8 mouse cellular contexts compared by ENCODE assay signal in the genomic region with DNA sequence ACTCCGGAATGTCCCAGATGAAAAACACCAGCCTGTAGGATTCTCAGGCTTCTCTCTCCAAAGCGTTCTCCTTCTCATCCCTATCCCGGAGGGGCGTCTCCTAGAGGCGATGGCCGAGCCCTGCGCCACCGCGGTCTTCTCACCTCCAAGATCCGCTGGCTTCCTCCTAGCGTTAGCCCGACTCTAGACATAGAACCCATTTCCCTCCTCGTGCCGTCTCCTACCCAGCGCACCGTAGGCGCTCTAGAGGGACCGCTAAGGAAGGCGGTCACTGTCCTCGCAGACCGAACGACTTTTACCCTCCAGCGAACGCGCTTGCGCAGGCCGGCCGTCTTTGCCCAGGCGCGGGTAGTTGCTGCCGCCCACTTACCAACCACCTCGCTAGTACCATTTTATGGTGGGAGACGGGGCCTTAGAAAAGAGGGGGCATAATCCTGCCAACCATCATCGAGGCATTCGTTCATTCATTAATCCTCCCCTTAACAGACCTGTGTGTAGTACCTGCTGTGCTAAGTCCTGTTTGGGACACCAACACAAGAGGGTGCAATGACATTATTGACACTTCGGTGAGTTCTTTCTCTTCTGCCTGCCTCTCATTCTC. TPM values are rescaled to one million over a fixed set of nuclear protein-coding genes. Genes with fewer than 3 reads are reported as not detected.
A peak's percentile ranks its signal among the peaks of the same experiment; 100 is the strongest.
DNase-seq lines count a peak whose midpoint lies in the region; ATAC-seq and TF ChIP-seq lines count a peak whose summit lies in the region.

TSS of gene Slc13a5 (minus strand) at position 263 of the 601 bp plus-strand sequence.

- H3K4me2 ChIP-seq in hindbrain, embryonic 13.5 days = peak within 1 kb of the TSS; percentile 78
- peak within 1 kb of the TSS; percentile 66 for H3K4me2 ChIP-seq in limb, embryonic 14.5 days (replicated peaks; ENCODE audit: low read depth, low read length, severe bottlenecking)
- peak within 1 kb of the TSS; percentile 76 for H3K4me2 ChIP-seq in stomach, embryonic 15.5 days

- no peaks in the 10 kb centered on the region for H3K9me3 ChIP-seq in hindbrain, embryonic 13.5 days
- H3K9me3 ChIP-seq in limb, embryonic 14.5 days (ENCODE audit: control insufficient read depth, low read length) = no peaks in the 10 kb centered on the region
- H3K9me3 ChIP-seq in stomach, embryonic 15.5 days = no peaks in the 10 kb centered on the region

- H3K4me1 ChIP-seq in hindbrain, embryonic 13.5 days (replicated peaks) = peaks cover 21% of the 10 kb centered on the region
- H3K4me1 ChIP-seq in limb, embryonic 14.5 days (ENCODE audit: control insufficient read depth, insufficient read depth, low read length) = peaks cover 4% of the 10 kb centered on the region; the same call in 1 of the 2 replicates
- H3K4me1 ChIP-seq in stomach, embryonic 15.5 days = peaks cover 20% of the 10 kb centered on the region; the same call in 1 of the 2 replicates

- H3K36me3 ChIP-seq in hindbrain, embryonic 13.5 days = no peaks in the 10 kb centered on the region
- H3K36me3 ChIP-seq in limb, embryonic 14.5 days (ENCODE audit: control insufficient read depth, insufficient read depth, low read length) = no peaks in the 10 kb centered on the region
- no peaks in the 10 kb centered on the region for H3K36me3 ChIP-seq in stomach, embryonic 15.5 days

- H3K27ac ChIP-seq in hindbrain, embryonic 13.5 days = no peak within 1 kb of the TSS
- H3K27ac ChIP-seq in limb, embryonic 14.5 days (replicated peaks; ENCODE audit: low read depth, low read length) = no peak within 1 kb of the TSS
- H3K27ac ChIP-seq in stomach, embryonic 15.5 days = no peak within 1 kb of the TSS

- under 1% methylated on average over 36 of the region's 36 CpGs for WGBS in hindbrain, embryonic 13.5 days
- WGBS in limb, embryonic 14.5 days = 3% methylated on average over 36 of the region's 36 CpGs
- WGBS in stomach, embryonic 15.5 days = 4% methylated on average over 36 of the region's 36 CpGs

- peak within 1 kb of the TSS; percentile 70 for H3K9ac ChIP-seq in hindbrain, embryonic 13.5 days
- H3K9ac ChIP-seq in limb, embryonic 14.5 days (ENCODE audit: low read depth, low read length, severe bottlenecking) = peak within 1 kb of the TSS; percentile 38
- H3K9ac ChIP-seq in stomach, embryonic 15.5 days = peak within 1 kb of the TSS; percentile 1; the same call in 1 of the 2 replicates

- DNase-seq in adrenal gland, adult 18-20 months (ENCODE audit: low spot score in 2 of 2) = peak; percentile 5 to 22
- no peak for DNase-seq in adrenal gland, adult (ENCODE audit: inconsistent age in 2 of 2, low spot score in 1 of 2)
- DNase-seq in retina, embryonic 14.5 days (ENCODE audit: low spot score) = peak; percentile 66
- no peak for DNase-seq in retina, postnatal 1 day
- no peak for DNase-seq in limb, embryonic 14.5 days (ENCODE audit: low spot score)
- no peak for DNase-seq in right cerebral cortex, postnatal 25 days

- TF ChIP-seq POLR2A in limb, embryonic 14.5 days (IDR thresholded peaks at IDR 0.05; ENCODE audit: borderline replicate concordance, extremely low read depth, insufficient read depth, insufficient read length) = no peak

- peak within 1 kb of the TSS; percentile 46 for H3K4me3 ChIP-seq in hindbrain, embryonic 13.5 days
- H3K4me3 ChIP-seq in limb, embryonic 14.5 days (replicated peaks; ENCODE audit: low read length) = peak within 1 kb of the TSS; percentile 37
- H3K4me3 ChIP-seq in stomach, embryonic 15.5 days (replicated peaks) = peak within 1 kb of the TSS; percentile 42

- peak; percentile 64 for ATAC-seq in hindbrain, embryonic 13.5 days (ENCODE audit: low FRiP score)
- ATAC-seq in limb, embryonic 14.5 days (ENCODE audit: low FRiP score, low read depth) = peak; percentile 26; the same call in 1 of the 2 replicates
- no peak for ATAC-seq in stomach, embryonic 15.5 days (ENCODE audit: insufficient read depth, low FRiP score, low read depth)

- peaks cover 48% of the 10 kb centered on the region for H3K27me3 ChIP-seq in hindbrain, embryonic 13.5 days
- H3K27me3 ChIP-seq in limb, embryonic 14.5 days (ENCODE audit: control insufficient read depth, insufficient read depth, low read length) = peaks cover 27% of the 10 kb centered on the region
- peaks cover 37% of the 10 kb centered on the region for H3K27me3 ChIP-seq in stomach, embryonic 15.5 days (replicated peaks)

RNA-seq across cellular contexts. Expression of gene Slc13a5, which starts in this region (rescaled TPM):
- total RNA-seq in adrenal gland, adult 18-20 months (2021) = not detected
- polyA plus RNA-seq in hindbrain, embryonic 13.5 days (2015; fragmentation: Nextera tagmentation; extraction: Ambion mirVana) = 1.4 and 1.5 TPM in 2 replicates
- polyA plus RNA-seq in limb, embryonic 14.5 days (2012; rRNA removed) = 5.6 and 7.5 TPM in 2 replicates
- 1.7 and 3.0 TPM in 2 replicates for polyA plus RNA-seq in limb, embryonic 14.5 days (2014; fragmentation: Nextera tagmentation; extraction: Ambion mirVana)
- polyA plus RNA-seq in stomach, embryonic 15.5 days (2015; fragmentation: Nextera tagmentation; extraction: Ambion mirVana) = 0.14 and 0.34 TPM in 2 replicates

Comparison
In these comparisons a context has a peak if more than half of its experiments do, and no peak if none do; other contexts are left out.
1. Peak in DNase-seq in adrenal gland, adult 18-20 months; RNA of the gene not detected or under 1 TPM.
2. H3K9ac ChIP-seq: peak in every context shown above with its lines; median percentile 70 in hindbrain, embryonic 13.5 days; 38 in limb, embryonic 14.5 days; 1 in stomach, embryonic 15.5 days.